Mouse (Mus musculus) heart, embryonic 15.5 days (tissue): ENCODE measurements around the gene Mogat2. TPM values are rescaled to one million over a fixed set of nuclear protein-coding genes. Genes with fewer than 3 reads are reported as not detected.

ENCODE experiments used
- ATAC-seq: fragments of 200-750 bp; cut with Nextera tagmentation; replicated peaks from 2 replicates; pipeline ENCODE4 v1.8.0; 2017; ENCODE audit warnings: low read depth, moderate TSS enrichment; ENCODE audit not compliant: insufficient number of reproducible peaks, insufficient read depth, low FRiP score
- H3K27ac ChIP-seq: fragments of 300-500 bp; sonication (generic); 2 replicates; pipeline ENCODE4 v1.5.1; 2015; ENCODE audit warnings: mild to moderate bottlenecking, inconsistent platforms
- H3K27me3 ChIP-seq: fragments of 300-500 bp; sonication (generic); 2 replicates; pipeline ENCODE4 v1.6.1; 2015; ENCODE audit warnings: inconsistent platforms
- H3K36me3 ChIP-seq: fragments of 300-500 bp; sonication (generic); 2 replicates; pipeline ENCODE4 v1.6.1; 2015; ENCODE audit warnings: mild to moderate bottlenecking, inconsistent platforms
- H3K4me1 ChIP-seq: fragments of 300-500 bp; sonication (generic); replicated peaks from 2 replicates; pipeline ENCODE4 v1.6.1; 2015; ENCODE audit warnings: inconsistent platforms
- H3K4me2 ChIP-seq: fragments of 300-500 bp; sonication (generic); 2 replicates; pipeline ENCODE4 v1.6.1; 2015; ENCODE audit warnings: inconsistent platforms, mild to moderate bottlenecking, moderate library complexity
- H3K4me3 ChIP-seq: fragments of 300-500 bp; sonication (generic); 2 replicates; pipeline ENCODE4 v1.5.1; 2015; ENCODE audit warnings: mild to moderate bottlenecking, inconsistent platforms
- H3K9ac ChIP-seq: fragments of 300-500 bp; sonication (generic); 2 replicates; pipeline ENCODE4 v1.6.1; 2015; ENCODE audit warnings: mild to moderate bottlenecking, inconsistent platforms
- H3K9me3 ChIP-seq: fragments of 300-500 bp; sonication (generic); replicated peaks from 2 replicates; pipeline ENCODE4 v1.6.1; 2016; ENCODE audit warnings: inconsistent platforms
- WGBS: fragments of 180-500 bp; shearing (Covaris S2); methylation state at CpG from one replicate; pipeline ENCODE4 v1.1.7; 2015; ENCODE audit warnings: mixed read lengths; 5-methylcytosine and 5-hydroxymethylcytosine counted together
- polyA plus RNA-seq: library from polyadenylated mRNA; unstranded; fragments of >200 nt; fragmentation: Nextera tagmentation; extraction: Ambion mirVana; gene quantifications from 2 replicates; pipeline ENCODE4 v1.2.1, GENCODE M21; 2015

Mogat2 gene
- polyA plus RNA-seq, 1 experiment from 2014 or later, result 0.74 TPM

GRCm38 (mm10) chr7:99264597-99264996 lies 26.2 kb upstream of the Mogat2 start:
- no peak overlapping the region for H3K4me3 ChIP-seq
- no peak overlapping the region for H3K27ac ChIP-seq
- no peaks in the 10 kb centered on the region for H3K36me3 ChIP-seq
- H3K4me1 ChIP-seq, result peaks cover 27% of the 10 kb centered on the region
- ATAC-seq, result no peak
- H3K9ac ChIP-seq, result no peak overlapping the region
- no peaks in the 10 kb centered on the region for H3K9me3 ChIP-seq
- H3K4me2 ChIP-seq, result no peak overlapping the region
- peaks cover 51% of the 10 kb centered on the region for H3K27me3 ChIP-seq

- Histone ChIP-seq H3K4me3 (no peak overlapping the region), H3K9me3 (no peaks in the 10 kb centered on the region), H3K4me2 (no peak overlapping the region), H3K36me3 (no peaks in the 10 kb centered on the region), H3K9ac (no peak overlapping the region), H3K27ac (no peak overlapping the region), H3K4me1 (peaks cover 16% of the 10 kb centered on the region), H3K27me3 (peaks cover 40% of the 10 kb centered on the region)
- WGBS, result 54% methylated on average over 4 of the region's 4 CpGs
- ATAC-seq, result no peak
Observed at GRCm38 (mm10) chr7:99263509-99263908, 25.1 kb upstream of the Mogat2 start.

- peaks cover 24% of the 10 kb centered on the region for H3K27me3 ChIP-seq
- H3K27ac ChIP-seq, result no peak overlapping the region
- WGBS, result 57% methylated on average over 3 of the region's 3 CpGs
- H3K36me3 ChIP-seq, result no peaks in the 10 kb centered on the region
- H3K4me3 ChIP-seq, result no peak overlapping the region
- no peak for ATAC-seq
- H3K4me2 ChIP-seq, result no peak overlapping the region
- 0 out of 2 replicates have a peak, but pooled peaks cover under 1% of the 10 kb centered on the region for H3K4me1 ChIP-seq
- no peaks in the 10 kb centered on the region for H3K9me3 ChIP-seq
- H3K9ac ChIP-seq, result no peak overlapping the region
Observed at GRCm38 (mm10) chr7:99261900-99262299, 23.5 kb upstream of the Mogat2 start.

DNA sequence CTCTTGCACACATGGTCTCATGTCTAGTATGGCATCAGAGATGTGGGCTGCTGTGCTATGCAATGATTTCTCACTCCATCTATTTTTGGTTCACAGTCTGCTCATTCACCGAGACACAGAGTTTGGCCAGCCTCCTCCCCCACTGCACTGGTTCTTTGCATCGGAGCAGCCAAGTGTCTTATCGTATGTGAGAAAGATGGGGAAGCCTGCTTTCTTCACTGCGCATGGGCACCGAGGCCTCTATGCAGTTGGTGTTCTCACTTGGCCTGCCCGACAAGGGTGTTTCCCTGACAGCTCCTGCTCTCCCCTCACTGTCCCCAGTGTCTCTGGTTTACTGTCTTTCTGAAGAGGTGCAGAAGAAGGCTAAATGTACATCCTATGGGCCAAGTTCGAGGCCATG lies 16.6 kb upstream of the Mogat2 start:
- Histone ChIP-seq H3K27ac (peak overlapping the region; percentile 65), H3K9me3 (no peaks in the 10 kb centered on the region), H3K4me3 (no peak overlapping the region), H3K4me1 (peaks cover 11% of the 10 kb centered on the region), H3K4me2 (no peak overlapping the region), H3K36me3 (no peaks in the 10 kb centered on the region), H3K9ac (no peak overlapping the region), H3K27me3 (peaks cover 8% of the 10 kb centered on the region)
- peak; percentile 72 for ATAC-seq
- WGBS, result 38% methylated on average over 7 of the region's 7 CpGs

DNA sequence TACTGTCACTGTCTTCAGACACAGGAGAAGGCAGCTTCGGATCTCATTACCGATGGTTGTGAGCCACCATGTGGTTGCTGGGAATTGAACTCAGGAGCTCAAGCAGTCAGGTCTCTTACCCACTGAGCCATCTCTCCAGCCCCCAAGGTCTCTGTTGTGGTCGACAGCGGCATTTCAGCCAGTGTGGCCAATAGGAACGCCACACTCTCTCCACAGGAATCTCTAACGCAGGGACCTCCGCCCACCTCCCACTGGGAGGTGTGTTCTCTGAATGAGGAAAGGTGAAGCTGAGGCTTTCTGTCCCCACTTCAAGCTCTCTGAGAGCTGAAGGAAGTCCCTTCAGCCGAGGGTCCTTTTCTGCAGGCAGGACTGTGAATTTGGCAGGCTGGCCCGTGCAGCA lies 12.0 kb upstream of the Mogat2 start:
- no peaks in the 10 kb centered on the region for H3K9me3 ChIP-seq
- H3K4me3 ChIP-seq, result no peak overlapping the region
- 30% methylated on average over 9 of the region's 9 CpGs for WGBS
- peaks cover 20% of the 10 kb centered on the region for H3K4me1 ChIP-seq
- H3K4me2 ChIP-seq, result no peak overlapping the region
- no peak for ATAC-seq
- H3K27ac ChIP-seq, result no peak overlapping the region
- no peaks in the 10 kb centered on the region for H3K36me3 ChIP-seq
- peaks cover 27% of the 10 kb centered on the region for H3K27me3 ChIP-seq
- H3K9ac ChIP-seq, result no peak overlapping the region

DNA sequence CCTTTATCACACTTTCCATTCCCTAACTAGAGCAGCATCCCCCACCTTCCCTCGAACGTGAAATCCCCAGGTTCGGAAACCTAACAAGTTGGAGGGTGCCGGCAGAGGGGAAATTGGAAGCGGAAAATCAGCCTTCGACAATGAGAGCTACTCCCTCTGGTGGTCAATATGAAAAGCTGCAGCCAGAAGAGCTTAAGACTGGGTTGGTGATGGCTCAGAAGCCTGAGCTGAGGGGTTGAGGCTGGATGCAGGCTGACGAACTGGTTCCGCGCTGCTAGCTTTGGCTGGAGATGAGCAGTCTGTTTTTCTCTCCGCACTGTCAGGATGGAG lies 11.1 kb upstream of the Mogat2 start:
- Histone ChIP-seq H3K9me3 (no peaks in the 10 kb centered on the region), H3K27me3 (peaks cover 27% of the 10 kb centered on the region), H3K4me2 (peak overlapping the region; percentile 76), H3K27ac (no peak overlapping the region), H3K36me3 (no peaks in the 10 kb centered on the region), H3K9ac (no peak overlapping the region), H3K4me3 (peak overlapping the region; percentile 45), H3K4me1 (peaks cover 12% of the 10 kb centered on the region)
- WGBS, result 3% methylated on average over 10 of the region's 10 CpGs
- no peak for ATAC-seq

GRCm38 (mm10) chr7:99248906-99249581 lies 10.6 kb upstream of the Mogat2 start:
- peak overlapping the region; percentile 76 for H3K4me2 ChIP-seq
- H3K36me3 ChIP-seq, result no peaks in the 10 kb centered on the region
- H3K9me3 ChIP-seq, result no peaks in the 10 kb centered on the region
- H3K4me3 ChIP-seq, result peak overlapping the region; percentile 45
- H3K27me3 ChIP-seq, result peaks cover 27% of the 10 kb centered on the region
- 2% methylated on average over 32 of the region's 44 CpGs for WGBS
- H3K4me1 ChIP-seq, result peaks cover 11% of the 10 kb centered on the region
- 0 out of 2 replicates have a peak overlapping the region, but pooled peaks have one; percentile 1 for H3K9ac ChIP-seq
- ATAC-seq, result no peak
- no peak overlapping the region for H3K27ac ChIP-seq

- no peak for ATAC-seq
- no peaks in the 10 kb centered on the region for H3K9me3 ChIP-seq
- H3K4me1 ChIP-seq, result peaks cover 11% of the 10 kb centered on the region
- no peak overlapping the region for H3K4me3 ChIP-seq
- H3K36me3 ChIP-seq, result no peaks in the 10 kb centered on the region
- H3K4me2 ChIP-seq, result no peak overlapping the region
- no peak overlapping the region for H3K27ac ChIP-seq
- no peak overlapping the region for H3K9ac ChIP-seq
- WGBS, result 44% methylated on average over 5 of the region's 5 CpGs
- peaks cover 27% of the 10 kb centered on the region for H3K27me3 ChIP-seq
Observed at GRCm38 (mm10) chr7:99248157-99248742, 9.8 kb upstream of the Mogat2 start.

DNA sequence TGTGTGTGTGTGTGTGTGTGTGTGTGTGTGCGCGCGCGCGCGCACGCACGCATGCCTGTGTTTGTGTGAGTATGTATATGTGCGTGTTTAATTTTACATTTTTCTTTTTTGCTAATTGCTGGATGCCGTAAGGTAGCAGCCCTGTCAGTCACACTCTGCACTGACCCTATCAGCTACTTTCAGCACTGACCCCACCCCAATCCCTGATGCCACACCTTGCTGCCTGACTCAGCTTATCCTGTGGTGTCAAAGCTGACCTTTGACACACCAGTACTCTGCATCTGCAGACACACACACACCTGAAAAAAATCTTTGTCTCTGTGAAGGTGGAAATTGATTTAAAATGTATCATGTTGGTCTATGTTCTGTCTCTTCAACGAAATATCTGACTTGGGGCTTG lies 3.7 kb upstream of the Mogat2 start:
- no peak overlapping the region for H3K9ac ChIP-seq
- H3K27ac ChIP-seq, result no peak overlapping the region
- no peaks in the 10 kb centered on the region for H3K36me3 ChIP-seq
- H3K4me3 ChIP-seq, result no peak overlapping the region
- no peaks in the 10 kb centered on the region for H3K9me3 ChIP-seq
- H3K27me3 ChIP-seq, result peaks cover 22% of the 10 kb centered on the region; the same call in 1 of the 2 replicates
- 95% methylated on average over 11 of the region's 11 CpGs for WGBS
- ATAC-seq, result no peak
- peaks cover 15% of the 10 kb centered on the region for H3K4me1 ChIP-seq
- no peak overlapping the region for H3K4me2 ChIP-seq

- H3K27me3 ChIP-seq, result peaks cover 20% of the 10 kb centered on the region; the same call in 1 of the 2 replicates
- ATAC-seq, result no peak
- H3K27ac ChIP-seq, result no peak overlapping the region
- no peak overlapping the region for H3K9ac ChIP-seq
- 55% methylated on average over 8 of the region's 8 CpGs for WGBS
- no peak overlapping the region for H3K4me3 ChIP-seq
- H3K4me1 ChIP-seq, result peaks cover 15% of the 10 kb centered on the region
- H3K4me2 ChIP-seq, result no peak overlapping the region
- no peaks in the 10 kb centered on the region for H3K36me3 ChIP-seq
- H3K9me3 ChIP-seq, result no peaks in the 10 kb centered on the region
Observed at GRCm38 (mm10) chr7:99236888-99237660, 1.3 kb downstream of the Mogat2 start.

GRCm38 (mm10) chr7:99235657-99236056 lies 2.8 kb downstream of the Mogat2 start:
- no peak for ATAC-seq
- H3K4me1 ChIP-seq, result peaks cover 15% of the 10 kb centered on the region
- H3K27me3 ChIP-seq, result peaks cover 20% of the 10 kb centered on the region; the same call in 1 of the 2 replicates
- WGBS, result 66% methylated on average over 2 of the region's 2 CpGs
- no peaks in the 10 kb centered on the region for H3K9me3 ChIP-seq
- H3K9ac ChIP-seq, result no peak overlapping the region
- no peak overlapping the region for H3K27ac ChIP-seq
- no peak overlapping the region for H3K4me3 ChIP-seq
- H3K36me3 ChIP-seq, result no peaks in the 10 kb centered on the region
- H3K4me2 ChIP-seq, result no peak overlapping the region
